Mouse (Mus musculus) bone marrow, adult 2 months (tissue): ENCODE data around the gene Safb.

Experiments used
- CTCF ChIP-seq: fragments of 200-500 bp; IDR thresholded peaks from 2 replicates; pipeline ENCODE4 v1.5.1; 2011; ENCODE audit warnings: low read length, control low read depth; ENCODE audit not compliant: control insufficient read depth, insufficient read depth
- POLR2A ChIP-seq: fragments of 200-500 bp; IDR thresholded peaks from 2 replicates; pipeline ENCODE4 v1.6.1; 2011; ENCODE audit warnings: low read depth, mild to moderate bottlenecking, control low read depth, low read length, borderline replicate concordance; ENCODE audit not compliant: control insufficient read depth

- no peak for TF ChIP-seq CTCF
- no peak for TF ChIP-seq POLR2A
Measured at GRCm38 (mm10) chr17:56631807-56632206, 47.2 kb downstream of the Safb start.
